8 mouse cellular contexts compared by ENCODE assay signal in the genomic region with DNA sequence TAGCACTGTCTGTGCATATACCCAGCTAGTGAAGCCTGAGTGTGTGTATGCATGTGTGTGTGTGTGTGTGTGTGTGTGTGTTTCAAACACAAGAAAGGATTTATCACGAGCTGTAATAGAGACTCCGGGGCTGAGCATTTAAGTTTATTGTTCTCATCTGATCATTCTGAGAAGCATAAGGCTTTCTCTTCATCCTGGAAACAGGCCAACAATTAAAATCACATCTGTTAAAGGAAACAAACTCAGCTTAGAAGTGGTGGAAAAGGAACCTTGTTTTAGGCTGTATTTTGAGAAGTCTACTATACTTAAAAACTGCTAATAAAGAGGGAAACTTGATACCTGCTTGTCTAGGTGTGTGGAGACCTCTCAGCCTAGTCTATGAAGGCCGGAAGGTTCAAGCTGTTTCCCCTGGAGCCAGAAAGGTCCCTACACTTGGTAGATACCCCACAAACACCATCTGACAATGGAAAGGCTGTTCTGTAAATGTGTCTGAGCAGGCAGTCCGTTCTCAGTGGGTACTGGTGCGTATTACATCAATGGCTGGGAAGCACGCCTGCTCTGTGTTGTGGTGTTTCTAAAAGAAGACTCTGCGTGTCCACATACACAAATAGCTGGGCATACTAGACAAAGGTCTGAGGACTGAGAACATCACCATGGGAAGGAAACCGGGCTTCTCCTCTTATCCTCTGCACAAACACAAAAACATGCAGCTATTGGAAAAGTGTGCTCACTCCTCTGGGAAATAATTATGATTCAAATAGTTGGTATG.
DNase-seq lines count a peak whose midpoint lies in the region; ATAC-seq and TF ChIP-seq lines count a peak whose summit lies in the region.

No protein-coding gene starts in this region.

- no peak overlapping the region for H3K4me3 ChIP-seq in kidney, embryonic 14.5 days (ENCODE audit: low read length)
- no peak overlapping the region for H3K4me3 ChIP-seq in heart, embryonic 10.5 days
- no peak overlapping the region for H3K4me3 ChIP-seq in limb, embryonic 15.5 days

- H3K27me3 ChIP-seq in kidney, embryonic 14.5 days (ENCODE audit: control insufficient read depth, insufficient read depth, low read length), result no peaks in the 10 kb centered on the region
- H3K27me3 ChIP-seq in heart, embryonic 10.5 days (ENCODE audit: insufficient read depth, poor library complexity, severe bottlenecking), result no peaks in the 10 kb centered on the region
- H3K27me3 ChIP-seq in limb, embryonic 15.5 days, result no peaks in the 10 kb centered on the region

- H3K9ac ChIP-seq in kidney, embryonic 14.5 days (ENCODE audit: low read depth, low read length), result peak overlapping the region; percentile 35; the same call in 1 of the 2 replicates
- H3K9ac ChIP-seq in limb, embryonic 15.5 days, result no peak overlapping the region

- no peaks in the 10 kb centered on the region for H3K9me3 ChIP-seq in kidney, embryonic 14.5 days (ENCODE audit: control insufficient read depth, low read length)
- H3K9me3 ChIP-seq in heart, embryonic 10.5 days, result no peaks in the 10 kb centered on the region
- H3K9me3 ChIP-seq in limb, embryonic 15.5 days, result no peaks in the 10 kb centered on the region

- H3K27ac ChIP-seq in kidney, embryonic 14.5 days (ENCODE audit: low read depth, low read length), result peak overlapping the region; percentile 93
- H3K27ac ChIP-seq in heart, embryonic 10.5 days, result peak overlapping the region; percentile 79
- H3K27ac ChIP-seq in limb, embryonic 15.5 days, result peak overlapping the region; percentile 95

- 28% methylated on average over 8 of the region's 8 CpGs for WGBS in kidney, embryonic 14.5 days
- WGBS in heart, embryonic 10.5 days, result 66% methylated on average over 8 of the region's 8 CpGs
- WGBS in limb, embryonic 15.5 days, result 17% methylated on average over 8 of the region's 8 CpGs

- DNase-seq in kidney, postnatal 25 days, result no peak
- DNase-seq in brain, embryonic 14.5 days (ENCODE audit: low read depth), result peak; percentile 55
- DNase-seq in heart, embryonic 10.5 days (ENCODE audit: low spot score), result no peak
- no peak for DNase-seq in left cerebral cortex, postnatal 4 days
- DNase-seq in ovary, postnatal 14 days (ENCODE audit: low spot score), result no peak

- no peak for TF ChIP-seq CTCF in brain, embryonic 14.5 days (IDR thresholded peaks at IDR 0.05; ENCODE audit: borderline replicate concordance, extremely low read depth, insufficient read depth, insufficient read length)

- no peak for TF ChIP-seq POLR2A in brain, embryonic 14.5 days (IDR thresholded peaks at IDR 0.05; ENCODE audit: borderline replicate concordance, extremely low read depth, insufficient read depth, insufficient read length, poor library complexity, severe bottlenecking)

- H3K4me1 ChIP-seq in kidney, embryonic 14.5 days (ENCODE audit: control insufficient read depth, insufficient read depth, low read length), result peaks cover 43% of the 10 kb centered on the region
- H3K4me1 ChIP-seq in heart, embryonic 10.5 days, result peaks cover 29% of the 10 kb centered on the region
- peaks cover 49% of the 10 kb centered on the region for H3K4me1 ChIP-seq in limb, embryonic 15.5 days

- 0 out of 2 replicates have a peak overlapping the region, but pooled peaks have one; percentile 13 for H3K4me2 ChIP-seq in kidney, embryonic 14.5 days (replicated peaks; ENCODE audit: low read depth, low read length)
- H3K4me2 ChIP-seq in limb, embryonic 15.5 days, result peak overlapping the region; percentile 25; the same call in 1 of the 2 replicates

- H3K36me3 ChIP-seq in kidney, embryonic 14.5 days (ENCODE audit: control insufficient read depth, insufficient read depth, low read length), result no peaks in the 10 kb centered on the region
- no peaks in the 10 kb centered on the region for H3K36me3 ChIP-seq in heart, embryonic 10.5 days
- H3K36me3 ChIP-seq in limb, embryonic 15.5 days, result no peaks in the 10 kb centered on the region

- intact Hi-C loops in left cerebral cortex, postnatal 4 days (cut with DNase I), result no loop called here

- peak; percentile 60 for ATAC-seq in kidney, embryonic 14.5 days (ENCODE audit: low FRiP score, low TSS enrichment)
- peak; percentile 41; the same call in 1 of the 2 replicates for ATAC-seq in limb, embryonic 15.5 days (ENCODE audit: insufficient number of reproducible peaks, low FRiP score, low TSS enrichment, low read depth)
- ATAC-seq in megakaryocyte, adult 5-6 weeks (ENCODE audit: poor library complexity, severe bottlenecking), result no peak
